Mouse (Mus musculus) liver, postnatal 0 days (tissue): ENCODE results near the gene Lama4. TPM values are rescaled to one million over a fixed set of nuclear protein-coding genes. Genes with fewer than 3 reads are reported as not detected.

ENCODE experiments used
- ATAC-seq: fragments of 200-750 bp; cut with Nextera tagmentation; 2 replicates; pipeline ENCODE4 v1.8.0; 2017; ENCODE audit warnings: mild to moderate bottlenecking, moderate library complexity
- DNase-seq: peaks from one replicate; pipeline ENCODE4 v3.0.0-alpha.2; 2016
- H3K27ac ChIP-seq: fragments of 300-500 bp; sonication (generic); 2 replicates; pipeline ENCODE4 v1.5.1; 2014; ENCODE audit warnings: antibody characterized with exemption, moderate library complexity, mild to moderate bottlenecking, low read depth
- H3K27me3 ChIP-seq: fragments of 300-500 bp; sonication (generic); 2 replicates; pipeline ENCODE4 v1.6.1; 2014; ENCODE audit warnings: low read length, control low read depth, mixed read lengths; ENCODE audit not compliant: insufficient read depth
- H3K36me3 ChIP-seq: fragments of 300-500 bp; sonication (generic); replicated peaks from 2 replicates; pipeline ENCODE4 v1.6.1; 2014; ENCODE audit warnings: mild to moderate bottlenecking, control low read depth, low read length, moderate library complexity, mixed read lengths; ENCODE audit not compliant: insufficient read depth
- H3K4me1 ChIP-seq: fragments of 300-500 bp; sonication (generic); 2 replicates; pipeline ENCODE4 v1.6.1; 2014; ENCODE audit warnings: antibody characterized with exemption, mild to moderate bottlenecking, control low read depth; ENCODE audit not compliant: insufficient read depth
- H3K4me2 ChIP-seq: fragments of 300-500 bp; sonication (generic); 2 replicates; pipeline ENCODE4 v1.6.1; 2014; ENCODE audit warnings: low read depth, mild to moderate bottlenecking, low read length, moderate library complexity, mixed read lengths
- H3K4me3 ChIP-seq: fragments of 300-500 bp; sonication (generic); 2 replicates; pipeline ENCODE4 v1.5.1; 2014; ENCODE audit warnings: low read depth, low read length
- H3K9ac ChIP-seq: fragments of 300-500 bp; sonication (generic); replicated peaks from 2 replicates; pipeline ENCODE4 v1.6.1; 2014; ENCODE audit warnings: mild to moderate bottlenecking, moderate library complexity
- H3K9me3 ChIP-seq: fragments of 300-500 bp; sonication (generic); 2 replicates; pipeline ENCODE4 v1.6.1; 2016; ENCODE audit warnings: mild to moderate bottlenecking, control low read depth, low read length, mixed read lengths
- CTCF ChIP-seq: sonication (generic); IDR thresholded peaks from 2 replicates; pipeline ENCODE4 v1.5.1; 2016; ENCODE audit warnings: antibody characterized with exemption, low read depth
- EP300 ChIP-seq: IDR thresholded peaks from 2 replicates; pipeline ENCODE4 v1.6.1; 2016; ENCODE audit warnings: antibody characterized with exemption, low read depth, mild to moderate bottlenecking
- WGBS: fragments of 180-500 bp; shearing (Covaris S2); extraction: QIAGEN DNeasy Blood & Tissue Kit; methylation state at CpG from one replicate; pipeline ENCODE4 v1.1.7; 2014; ENCODE audit not compliant: insufficient replicate concordance; 5-methylcytosine and 5-hydroxymethylcytosine counted together
- polyA plus RNA-seq: library from polyadenylated mRNA; unstranded; fragments of >200 nt; fragmentation: Nextera tagmentation; extraction: Ambion mirVana; gene quantifications from 2 replicates; pipeline ENCODE4 v1.2.1, GENCODE M21; 2015

Gene Lama4
- polyA plus RNA-seq, 1 experiment from 2014 or later, result 2.4 TPM

DNA sequence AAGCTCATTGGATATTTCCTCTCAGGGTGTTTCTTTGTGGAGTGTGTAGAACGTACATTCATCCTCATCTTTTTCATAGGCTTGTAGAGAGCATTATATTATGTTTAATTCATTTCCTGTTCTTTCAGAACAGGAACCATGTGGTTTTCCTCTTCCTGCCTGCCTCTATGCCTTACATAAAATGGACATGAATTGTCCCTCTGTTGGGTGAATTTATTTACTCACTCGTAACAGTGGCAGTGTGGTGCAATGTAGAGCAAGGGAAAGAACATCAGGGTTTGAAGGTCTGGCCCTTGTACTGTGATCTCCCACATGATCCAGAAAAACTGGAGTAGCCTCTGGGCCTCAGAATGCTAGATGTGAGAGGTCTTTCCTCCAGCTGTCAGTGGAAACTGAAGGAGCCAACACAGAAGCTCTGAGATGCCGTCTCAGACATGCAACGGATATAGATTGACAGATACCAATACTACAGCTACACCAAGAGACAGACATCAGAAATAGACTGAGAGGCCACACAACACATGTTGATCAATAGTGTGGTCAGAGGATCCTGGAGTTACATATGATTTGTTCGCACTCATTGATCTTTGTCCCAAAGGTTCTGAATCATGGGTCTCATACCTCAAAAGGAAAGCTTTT, 58.4 kb downstream of the Lama4 start:
- Histone ChIP-seq H3K27me3 (no peaks in the 10 kb centered on the region), H3K27ac (no peak overlapping the region), H3K9ac (no peak overlapping the region), H3K4me1 (no peaks in the 10 kb centered on the region), H3K4me3 (no peak overlapping the region), H3K4me2 (no peak overlapping the region), H3K36me3 (no peaks in the 10 kb centered on the region), H3K9me3 (no peaks in the 10 kb centered on the region)
- ATAC-seq, result no peak
- 48% methylated on average over 5 of the region's 5 CpGs for whole genome bisulfite sequencing
- TF ChIP-seq CTCF (no peak), EP300 (no peak)
- no peak for DNase-seq

DNA sequence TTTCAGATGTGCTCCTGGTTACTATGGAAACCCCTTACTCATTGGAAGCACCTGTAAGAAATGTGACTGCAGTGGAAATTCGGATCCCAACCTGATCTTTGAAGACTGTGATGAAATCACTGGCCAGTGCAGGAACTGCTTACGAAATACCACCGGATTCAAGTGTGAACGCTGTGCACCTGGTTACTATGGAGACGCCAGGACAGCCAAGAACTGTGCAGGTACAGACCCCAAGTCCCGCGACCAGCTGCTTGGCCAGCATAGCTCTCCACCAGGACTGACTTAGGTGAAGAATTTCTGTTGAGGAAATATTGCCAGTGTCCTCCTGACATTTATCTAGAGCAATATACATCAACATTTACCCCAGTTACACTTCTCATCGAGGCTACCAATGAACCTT, 61.2 kb downstream of the Lama4 start:
- no peak for ATAC-seq
- TF ChIP-seq CTCF, result no peak
- TF ChIP-seq EP300, result no peak

DNA sequence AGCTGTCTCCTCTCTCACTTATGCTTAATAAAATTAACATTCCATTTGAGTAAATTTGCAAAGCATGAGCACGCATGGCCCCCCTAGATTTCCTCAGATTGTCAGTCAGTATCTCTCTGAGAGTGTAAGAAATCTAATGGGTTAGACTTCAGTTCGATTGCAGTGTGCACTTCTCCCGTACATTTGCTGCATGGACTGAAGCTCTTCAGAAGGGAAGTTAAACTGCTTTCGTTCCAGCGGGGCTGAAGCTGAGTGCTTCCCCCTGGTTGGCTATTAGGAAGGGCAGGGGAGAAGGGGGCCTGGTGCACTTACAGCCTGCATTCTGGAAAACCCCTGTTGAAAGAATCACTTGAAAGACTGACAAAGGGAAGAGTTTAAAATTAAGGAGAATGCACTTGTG, 61.7 kb downstream of the Lama4 start:
- TF ChIP-seq CTCF (no peak), EP300 (no peak)
- Histone ChIP-seq H3K36me3 (no peaks in the 10 kb centered on the region), H3K27me3 (no peaks in the 10 kb centered on the region), H3K4me3 (no peak overlapping the region), H3K27ac (no peak overlapping the region), H3K9ac (no peak overlapping the region), H3K4me1 (no peaks in the 10 kb centered on the region), H3K4me2 (no peak overlapping the region), H3K9me3 (no peaks in the 10 kb centered on the region)
- no peak for ATAC-seq
- WGBS, result 43% methylated on average over 5 of the region's 5 CpGs
- no peak for DNase-seq

More for the DNA sequence above, 61.2 kb downstream of the Lama4 start:
- DNase-seq, result no peak
- Histone ChIP-seq H3K27ac (no peak overlapping the region), H3K4me3 (no peak overlapping the region), H3K4me1 (no peaks in the 10 kb centered on the region), H3K4me2 (no peak overlapping the region), H3K9ac (no peak overlapping the region), H3K9me3 (no peaks in the 10 kb centered on the region), H3K36me3 (no peaks in the 10 kb centered on the region), H3K27me3 (no peaks in the 10 kb centered on the region)
- 63% methylated on average over 8 of the region's 8 CpGs for WGBS

DNA sequence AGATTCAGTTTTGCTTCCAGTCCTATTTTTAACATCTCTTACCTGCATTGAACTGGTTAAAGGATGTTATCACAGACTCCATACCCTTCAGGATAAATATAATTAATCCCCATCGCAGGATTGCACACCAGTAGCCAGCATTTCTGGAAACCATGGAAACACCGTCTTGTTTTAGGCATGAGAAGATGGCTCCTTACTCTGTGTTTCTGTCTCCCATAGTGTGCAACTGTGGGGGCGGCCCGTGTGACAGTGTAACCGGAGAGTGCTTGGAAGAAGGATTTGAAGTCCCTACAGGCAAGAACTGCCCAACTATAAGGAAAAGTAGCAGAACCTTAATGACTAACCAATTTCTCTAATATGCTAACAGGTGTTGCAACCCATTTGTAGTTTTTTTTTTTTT, 63.1 kb downstream of the Lama4 start:
- Histone ChIP-seq H3K9me3 (no peaks in the 10 kb centered on the region), H3K36me3 (no peaks in the 10 kb centered on the region), H3K27me3 (no peaks in the 10 kb centered on the region), H3K4me1 (no peaks in the 10 kb centered on the region), H3K4me3 (no peak overlapping the region), H3K27ac (no peak overlapping the region), H3K9ac (no peak overlapping the region), H3K4me2 (no peak overlapping the region)
- TF ChIP-seq CTCF, result no peak
- no peak for DNase-seq
- ATAC-seq, result no peak
- 83% methylated on average over 5 of the region's 5 CpGs for WGBS

DNA sequence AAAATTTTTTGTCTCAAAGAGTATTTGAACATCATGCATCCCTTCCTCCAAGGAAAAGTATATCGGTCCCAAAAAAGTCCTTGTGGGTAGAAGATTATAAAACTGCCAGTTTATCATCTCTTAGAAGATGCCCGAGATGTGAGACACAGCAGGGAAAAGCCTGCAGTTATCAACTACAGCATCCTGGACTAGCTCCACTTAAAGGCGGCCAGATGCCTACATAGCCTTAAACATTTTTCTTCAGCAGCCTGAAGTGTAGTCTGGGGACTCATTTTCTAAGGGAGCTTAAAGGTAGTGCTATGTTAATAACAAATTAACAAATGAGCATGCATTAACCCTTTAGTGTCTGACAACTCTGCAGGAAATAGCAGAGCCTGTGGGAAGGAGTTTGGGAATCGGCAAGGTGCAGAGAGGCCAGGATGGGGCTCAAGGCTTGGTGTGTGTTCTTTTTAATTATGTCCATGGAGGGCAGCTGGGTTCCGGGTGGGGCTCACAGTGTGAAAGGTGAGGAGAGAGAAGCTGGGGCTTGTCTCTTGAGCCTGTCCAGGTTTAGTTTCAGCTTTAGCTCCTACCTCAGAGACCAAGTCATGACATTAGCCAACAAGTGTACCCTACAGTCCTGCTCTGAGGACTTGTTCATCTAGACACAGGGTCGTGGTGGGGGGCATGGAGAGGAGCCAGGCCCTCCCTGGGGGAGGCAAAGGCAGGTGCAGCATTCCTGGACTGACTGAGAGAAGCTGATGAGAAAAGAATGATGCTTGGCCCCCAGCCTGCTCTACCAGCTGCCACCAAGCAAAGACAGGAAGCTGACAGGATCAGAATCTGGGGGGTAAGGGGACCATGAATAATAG, 64.2 kb downstream of the Lama4 start:
- WGBS, result 71% methylated on average over 6 of the region's 6 CpGs
- Histone ChIP-seq H3K27ac (no peak overlapping the region), H3K4me2 (no peak overlapping the region), H3K9me3 (no peaks in the 10 kb centered on the region), H3K36me3 (no peaks in the 10 kb centered on the region), H3K4me3 (no peak overlapping the region), H3K27me3 (no peaks in the 10 kb centered on the region), H3K4me1 (no peaks in the 10 kb centered on the region), H3K9ac (no peak overlapping the region)
- ATAC-seq (no peak), DNase-seq (no peak)
- no peak for TF ChIP-seq EP300
- no peak for TF ChIP-seq CTCF

DNA sequence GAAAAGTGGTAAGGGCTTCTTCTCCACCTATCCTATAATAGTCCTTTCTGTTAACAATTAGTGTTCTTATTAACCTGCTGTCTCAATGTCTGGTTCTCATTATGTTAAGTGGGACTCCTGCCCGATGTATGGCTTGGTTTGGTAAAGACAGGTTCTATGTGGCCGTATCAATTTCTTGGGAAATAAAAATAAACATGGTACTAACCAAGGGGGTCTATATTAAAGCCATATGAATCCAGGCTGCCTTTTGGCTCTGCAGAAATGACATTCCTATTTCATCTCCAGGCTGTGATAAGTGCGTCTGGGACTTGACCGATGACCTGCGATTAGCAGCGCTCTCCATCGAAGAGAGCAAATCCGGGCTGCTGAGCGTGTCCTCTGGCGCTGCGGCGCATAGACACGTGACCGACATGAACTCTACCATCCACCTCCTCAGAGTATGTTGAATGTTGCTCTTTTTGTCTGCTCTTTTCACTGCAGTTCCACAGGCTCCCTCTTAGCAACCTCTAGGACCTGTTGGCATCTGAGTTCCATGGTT, 64.9 kb downstream of the Lama4 start:
- Histone ChIP-seq H3K4me1 (no peaks in the 10 kb centered on the region), H3K4me3 (no peak overlapping the region), H3K4me2 (no peak overlapping the region), H3K9ac (no peak overlapping the region), H3K9me3 (no peaks in the 10 kb centered on the region), H3K27ac (no peak overlapping the region), H3K36me3 (no peaks in the 10 kb centered on the region), H3K27me3 (no peaks in the 10 kb centered on the region)
- no peak for DNase-seq
- no peak for ATAC-seq
- no peak for TF ChIP-seq CTCF
- no peak for TF ChIP-seq EP300
- 91% methylated on average over 14 of the region's 14 CpGs for WGBS
